Mouse (Mus musculus) liver, embryonic 14.5 days (tissue): Measurements from ENCODE around the gene Birc2. TPM values are rescaled to one million over a fixed set of nuclear protein-coding genes. Genes with fewer than 3 reads are reported as not detected.

Experiments used
- ATAC-seq: fragments of 200-750 bp; cut with Nextera tagmentation; 2 replicates; pipeline ENCODE4 v1.8.0; 2017; ENCODE audit warnings: moderate number of reproducible peaks, mild to moderate bottlenecking, moderate library complexity; ENCODE audit not compliant: insufficient read depth
- DNase-seq, 3 experiments: peaks; one replicate each; pipeline ENCODE4 v3.0.0-alpha.2; 2012 to 2013; ENCODE audit warnings: low read depth in 3 of 3, low spot score in 3 of 3
- H3K27ac ChIP-seq: fragments of 300-500 bp; sonication (generic); 2 replicates; pipeline ENCODE4 v1.5.1; 2014; ENCODE audit warnings: moderate library complexity, mild to moderate bottlenecking, control low read depth, inconsistent platforms
- H3K27me3 ChIP-seq: fragments of 300-500 bp; sonication (generic); 2 replicates; pipeline ENCODE4 v1.6.1; 2014; ENCODE audit warnings: mild to moderate bottlenecking, low read length, moderate library complexity; ENCODE audit not compliant: control insufficient read depth, insufficient read depth
- H3K36me3 ChIP-seq: fragments of 300-500 bp; sonication (generic); replicated peaks from 2 replicates; pipeline ENCODE4 v1.6.1; 2014; ENCODE audit warnings: low read depth; ENCODE audit not compliant: control insufficient read depth, insufficient read depth
- H3K4me1 ChIP-seq, 2 experiments: fragments of 200-500 bp in 1 of 2; fragments of 300-500 bp in 1 of 2; sonication (generic) in 1 of 2; replicated peaks; 2 replicates each; pipeline ENCODE4 v1.6.1; 2012 to 2014; ENCODE audit warnings: antibody characterized with exemption in 1 of 2, inconsistent platforms in 1 of 2, low read length in 1 of 2; ENCODE audit not compliant: control insufficient read depth in 2 of 2, insufficient read depth in 2 of 2
- H3K4me2 ChIP-seq: fragments of 300-500 bp; sonication (generic); 2 replicates; pipeline ENCODE4 v1.6.1; 2014; ENCODE audit warnings: low read depth, mild to moderate bottlenecking, control low read depth, moderate library complexity
- H3K4me3 ChIP-seq, 2 experiments: fragments of 200-500 bp in 1 of 2; fragments of 300-500 bp in 1 of 2; sonication (generic) in 1 of 2; 2 replicates each; pipeline ENCODE4 v1.5.1; 2012 to 2014; ENCODE audit warnings: low read depth in 2 of 2, low read length in 2 of 2, mild to moderate bottlenecking in 2 of 2, control low read depth in 1 of 2, inconsistent platforms in 1 of 2, moderate library complexity in 1 of 2; ENCODE audit not compliant: insufficient read depth in 1 of 2
- H3K9ac ChIP-seq: fragments of 300-500 bp; sonication (generic); replicated peaks from 2 replicates; pipeline ENCODE4 v1.6.1; 2014; ENCODE audit warnings: mild to moderate bottlenecking, control low read depth, moderate library complexity
- H3K9me3 ChIP-seq: fragments of 300-500 bp; sonication (generic); 2 replicates; pipeline ENCODE4 v1.6.1; 2016; ENCODE audit warnings: low read length, mixed read lengths; ENCODE audit not compliant: control insufficient read depth
- CTCF ChIP-seq: IDR thresholded peaks from 2 replicates; pipeline ENCODE4 v1.5.1; 2016; ENCODE audit warnings: antibody characterized with exemption, low read depth, control low read depth
- EP300 ChIP-seq: IDR thresholded peaks from 2 replicates; pipeline ENCODE4 v1.6.1; 2016; ENCODE audit warnings: antibody characterized with exemption, low read depth
- WGBS: fragments of 180-500 bp; shearing (Covaris S2); extraction: QIAGEN DNeasy Blood & Tissue Kit; methylation state at CpG from one replicate; pipeline ENCODE4 v1.1.7; 2014; ENCODE audit not compliant: insufficient replicate concordance; 5-methylcytosine and 5-hydroxymethylcytosine counted together
- polyA plus RNA-seq, 2 experiments: library from polyadenylated mRNA; depleted of rRNA in 1 of 2; stranded (reverse) in 1 of 2; unstranded in 1 of 2; fragments of >200 nt; fragmentation: Nextera tagmentation in 1 of 2; extraction: Ambion mirVana in 1 of 2; gene quantifications; 2 replicates each; pipeline versions ENCODE4 v1.2.1 to v1.2.3; 2012 to 2014

Birc2 gene
- polyA plus RNA-seq, 2 experiments = 9.4 to 14.1 TPM

GRCm38 (mm10) chr9:7822758-7823157 lies 14.1 kb downstream of the Birc2 start:
- Histone ChIP-seq H3K27me3 (no peaks in the 10 kb centered on the region), H3K9ac (no peak overlapping the region), H3K4me1 (peaks cover 6 to 9% of the 10 kb centered on the region in 2 experiments), H3K4me3 (no peak overlapping the region), H3K4me2 (no peak overlapping the region), H3K27ac (no peak overlapping the region), H3K36me3 (peaks cover 16% of the 10 kb centered on the region), H3K9me3 (no peaks in the 10 kb centered on the region)
- DNase-seq (no peak), ATAC-seq (no peak)
- no peak for TF ChIP-seq EP300
- TF ChIP-seq CTCF = no peak
- WGBS = 51% methylated on average over 3 of the region's 3 CpGs

- H3K9ac ChIP-seq = no peak overlapping the region
- H3K4me3 ChIP-seq = no peak overlapping the region; a peak in 1 of 4 replicates
- DNase-seq (no peak), ATAC-seq (peak; percentile 64)
- no peak overlapping the region for H3K27ac ChIP-seq
- H3K4me1 ChIP-seq = peaks cover 0 to 3% of the 10 kb centered on the region in 2 experiments; a peak in 2 of 4 replicates
- TF ChIP-seq CTCF = no peak
- TF ChIP-seq EP300 = no peak
- H3K36me3 ChIP-seq = no peaks in the 10 kb centered on the region
- WGBS = 63% methylated on average over 4 of the region's 5 CpGs
- H3K4me2 ChIP-seq = peak overlapping the region; percentile 33; the same call in 1 of the 2 replicates
- no peaks in the 10 kb centered on the region for H3K27me3 ChIP-seq
- H3K9me3 ChIP-seq = no peaks in the 10 kb centered on the region
Measured at GRCm38 (mm10) chr9:7805101-7805506, 31.8 kb downstream of the Birc2 start.

GRCm38 (mm10) chr9:7798555-7798954 lies 38.3 kb downstream of the Birc2 start:
- Histone ChIP-seq H3K27ac (no peak overlapping the region), H3K9me3 (no peaks in the 10 kb centered on the region), H3K4me2 (no peak overlapping the region), H3K27me3 (no peaks in the 10 kb centered on the region), H3K36me3 (no peaks in the 10 kb centered on the region), H3K9ac (no peak overlapping the region), H3K4me1 (0 out of 4 replicates have a peak, but pooled peaks cover 0 to 2% of the 10 kb centered on the region in 2 experiments), H3K4me3 (no peak overlapping the region)
- WGBS = 88% methylated on average over 3 of the region's 3 CpGs
- no peak for TF ChIP-seq EP300
- no peak for TF ChIP-seq CTCF
- peak; percentile 43; the same call in 1 of the 2 replicates for ATAC-seq
- no peak for DNase-seq

GRCm38 (mm10) chr9:7797542-7797941 lies 39.3 kb downstream of the Birc2 start:
- Histone ChIP-seq H3K4me3 (no peak overlapping the region), H3K9ac (no peak overlapping the region), H3K9me3 (no peaks in the 10 kb centered on the region), H3K36me3 (peaks cover 5% of the 10 kb centered on the region), H3K4me2 (no peak overlapping the region), H3K27me3 (no peaks in the 10 kb centered on the region), H3K4me1 (0 out of 4 replicates have a peak, but pooled peaks cover 0 to 2% of the 10 kb centered on the region in 2 experiments), H3K27ac (no peak overlapping the region)
- no peak for TF ChIP-seq EP300
- no peak for TF ChIP-seq CTCF
- WGBS = 82% methylated on average over 2 of the region's 2 CpGs
- ATAC-seq = no peak
- DNase-seq = no peak

- Histone ChIP-seq H3K4me2 (no peak overlapping the region), H3K9me3 (no peaks in the 10 kb centered on the region), H3K4me3 (no peak overlapping the region), H3K4me1 (peaks cover 2 to 4% of the 10 kb centered on the region in 2 experiments), H3K27me3 (no peaks in the 10 kb centered on the region), H3K9ac (no peak overlapping the region), H3K27ac (no peak overlapping the region), H3K36me3 (peaks cover 14% of the 10 kb centered on the region)
- DNase-seq (no peak), ATAC-seq (no peak)
- TF ChIP-seq EP300 (no peak), CTCF (no peak)
- 63% methylated on average over 6 of the region's 6 CpGs for WGBS
Measured at GRCm38 (mm10) chr9:7796129-7796864, 40.6 kb downstream of the Birc2 start.
